Mouse (Mus musculus): ENCODE results near the gene Plekhg4. TPM values are rescaled to one million over a fixed set of nuclear protein-coding genes. Genes with fewer than 3 reads are reported as not detected.

Gene Plekhg4
- polyA plus RNA-seq, 1 experiment from 2014 or later: 0.68 TPM

- peaks cover 4% of the 10 kb centered on the region for H3K27me3 ChIP-seq
- H3K27ac ChIP-seq (replicated peaks): no peak overlapping the region
- 71% methylated on average over 2 of the region's 2 CpGs for WGBS
- H3K4me2 ChIP-seq (replicated peaks): no peak overlapping the region
- no peaks in the 10 kb centered on the region for H3K9me3 ChIP-seq
- no peaks in the 10 kb centered on the region for H3K4me1 ChIP-seq
- H3K9ac ChIP-seq (replicated peaks): no peak overlapping the region
- H3K4me3 ChIP-seq: no peak overlapping the region
- no peak for ATAC-seq (ENCODE audit: low FRiP score, low read depth)
- no peaks in the 10 kb centered on the region for H3K36me3 ChIP-seq
Observed at GRCm38 (mm10) chr8:105418992-105419391, 45.9 kb downstream of the Plekhg4 start.

- no peak overlapping the region for H3K4me2 ChIP-seq (replicated peaks)
- no peaks in the 10 kb centered on the region for H3K9me3 ChIP-seq
- no peaks in the 10 kb centered on the region for H3K27me3 ChIP-seq
- H3K27ac ChIP-seq (replicated peaks): no peak overlapping the region
- ATAC-seq (ENCODE audit: low FRiP score, low read depth): no peak
- H3K9ac ChIP-seq (replicated peaks): no peak overlapping the region
- H3K36me3 ChIP-seq: no peaks in the 10 kb centered on the region
- no peak overlapping the region for H3K4me3 ChIP-seq
- no peaks in the 10 kb centered on the region for H3K4me1 ChIP-seq
- 93% methylated on average over 4 of the region's 4 CpGs for WGBS
Observed at GRCm38 (mm10) chr8:105419800-105420199, 46.7 kb downstream of the Plekhg4 start.

- WGBS: 82% methylated on average over 1 of the region's 1 CpGs
- Histone ChIP-seq H3K9me3 (no peaks in the 10 kb centered on the region), H3K9ac (replicated peaks) (no peak overlapping the region), H3K4me1 (no peaks in the 10 kb centered on the region), H3K4me2 (replicated peaks) (no peak overlapping the region), H3K36me3 (no peaks in the 10 kb centered on the region), H3K4me3 (no peak overlapping the region), H3K27ac (replicated peaks) (no peak overlapping the region), H3K27me3 (no peaks in the 10 kb centered on the region)
- no peak for ATAC-seq (ENCODE audit: low FRiP score, low read depth)
Observed at GRCm38 (mm10) chr8:105422006-105422405, 48.9 kb downstream of the Plekhg4 start.

- Histone ChIP-seq H3K9ac (replicated peaks) (no peak overlapping the region), H3K36me3 (no peaks in the 10 kb centered on the region), H3K9me3 (no peaks in the 10 kb centered on the region), H3K27me3 (no peaks in the 10 kb centered on the region), H3K4me2 (replicated peaks) (no peak overlapping the region), H3K27ac (replicated peaks) (no peak overlapping the region), H3K4me1 (peaks cover 4% of the 10 kb centered on the region; the same call in 1 of the 2 replicates), H3K4me3 (no peak overlapping the region)
- WGBS: 81% methylated on average over 6 of the region's 6 CpGs
- ATAC-seq (ENCODE audit: low FRiP score, low read depth): no peak
Observed at GRCm38 (mm10) chr8:105426878-105427277, 53.8 kb downstream of the Plekhg4 start.

GRCm38 (mm10) chr8:105431743-105432515, 58.9 kb downstream of the Plekhg4 start:
- ATAC-seq (ENCODE audit: low FRiP score, low read depth): no peak
- Histone ChIP-seq H3K4me2 (replicated peaks) (no peak overlapping the region), H3K27me3 (no peaks in the 10 kb centered on the region), H3K36me3 (no peaks in the 10 kb centered on the region), H3K9ac (replicated peaks) (no peak overlapping the region), H3K27ac (replicated peaks) (no peak overlapping the region), H3K4me3 (no peak overlapping the region), H3K9me3 (no peaks in the 10 kb centered on the region), H3K4me1 (peaks cover 20% of the 10 kb centered on the region)
- 56% methylated on average over 7 of the region's 7 CpGs for WGBS

Other genes with a start within 250 kb of the Plekhg4 start
- gene Ces4a, start 241.5 kb upstream of the Plekhg4 start, polyA plus RNA-seq (2016; fragmentation: Nextera tagmentation; extraction: Ambion mirVana): not detected in 2 replicates
- gene Cbfb, start 202.6 kb upstream of the Plekhg4 start, polyA plus RNA-seq (2016; fragmentation: Nextera tagmentation; extraction: Ambion mirVana): 46.0 and 49.0 TPM in 2 replicates
- gene D230025D16Rik, start 148.1 kb upstream of the Plekhg4 start, polyA plus RNA-seq (2016; fragmentation: Nextera tagmentation; extraction: Ambion mirVana): 29.9 and 30.5 TPM in 2 replicates
- 7.6 and 9.8 TPM in 2 replicates for gene B3gnt9, start 118.1 kb upstream of the Plekhg4 start, polyA plus RNA-seq (2016; fragmentation: Nextera tagmentation; extraction: Ambion mirVana)
- 11.0 and 14.6 TPM in 2 replicates for gene Tradd, start 108.7 kb upstream of the Plekhg4 start, polyA plus RNA-seq (2016; fragmentation: Nextera tagmentation; extraction: Ambion mirVana)
- 0.77 and 0.87 TPM in 2 replicates for gene Fbxl8, start 108.6 kb upstream of the Plekhg4 start, polyA plus RNA-seq (2016; fragmentation: Nextera tagmentation; extraction: Ambion mirVana)
- 0.14 TPM in 1 of 2 replicates, not detected in the other for gene Hsf4, start 103.5 kb upstream of the Plekhg4 start, polyA plus RNA-seq (2016; fragmentation: Nextera tagmentation; extraction: Ambion mirVana)
- gene Nol3, start 97.1 kb upstream of the Plekhg4 start, polyA plus RNA-seq (2016; fragmentation: Nextera tagmentation; extraction: Ambion mirVana): 3.3 and 3.9 TPM in 2 replicates
- gene 4931428F04Rik, start 83.4 kb upstream of the Plekhg4 start, polyA plus RNA-seq (2016; fragmentation: Nextera tagmentation; extraction: Ambion mirVana): 54.8 and 59.8 TPM in 2 replicates
- 12.0 and 12.8 TPM in 2 replicates for gene Exoc3l, start 77.2 kb upstream of the Plekhg4 start, polyA plus RNA-seq (2016; fragmentation: Nextera tagmentation; extraction: Ambion mirVana)
- gene E2f4, start 75.6 kb upstream of the Plekhg4 start, polyA plus RNA-seq (2016; fragmentation: Nextera tagmentation; extraction: Ambion mirVana): 76.6 and 76.8 TPM in 2 replicates
- 1.7 and 2.4 TPM in 2 replicates for gene Elmo3, start 67.7 kb upstream of the Plekhg4 start, polyA plus RNA-seq (2016; fragmentation: Nextera tagmentation; extraction: Ambion mirVana)
- 1.2 and 1.3 TPM in 2 replicates for gene Lrrc29, start 47.0 kb upstream of the Plekhg4 start, polyA plus RNA-seq (2016; fragmentation: Nextera tagmentation; extraction: Ambion mirVana)
- 93.7 and 96.8 TPM in 2 replicates for gene Tmem208, start 46.9 kb upstream of the Plekhg4 start, polyA plus RNA-seq (2016; fragmentation: Nextera tagmentation; extraction: Ambion mirVana)
- 1.1 and 2.0 TPM in 2 replicates for gene Fhod1, start 25.3 kb upstream of the Plekhg4 start, polyA plus RNA-seq (2016; fragmentation: Nextera tagmentation; extraction: Ambion mirVana)
- gene Slc9a5, start 24.4 kb upstream of the Plekhg4 start, polyA plus RNA-seq (2016; fragmentation: Nextera tagmentation; extraction: Ambion mirVana): 4.6 and 5.4 TPM in 2 replicates
- gene Kctd19, start 40.2 kb downstream of the Plekhg4 start, polyA plus RNA-seq (2016; fragmentation: Nextera tagmentation; extraction: Ambion mirVana): not detected in 2 replicates
- 3.4 and 3.6 TPM in 2 replicates for gene Lrrc36, start 40.3 kb downstream of the Plekhg4 start, polyA plus RNA-seq (2016; fragmentation: Nextera tagmentation; extraction: Ambion mirVana)
- gene Tppp3, start 98.3 kb downstream of the Plekhg4 start, polyA plus RNA-seq (2016; fragmentation: Nextera tagmentation; extraction: Ambion mirVana): 86.8 and 94.2 TPM in 2 replicates
- gene Zdhhc1, start 123.6 kb downstream of the Plekhg4 start, polyA plus RNA-seq (2016; fragmentation: Nextera tagmentation; extraction: Ambion mirVana): 29.9 and 30.9 TPM in 2 replicates
- 20.1 and 23.5 TPM in 2 replicates for gene Hsd11b2, start 145.5 kb downstream of the Plekhg4 start, polyA plus RNA-seq (2016; fragmentation: Nextera tagmentation; extraction: Ambion mirVana)
- gene Atp6v0d1, start 192.8 kb downstream of the Plekhg4 start, polyA plus RNA-seq (2016; fragmentation: Nextera tagmentation; extraction: Ambion mirVana): 107 and 110 TPM in 2 replicates
- 19.5 and 21.7 TPM in 2 replicates for gene Ripor1, start 232.0 kb downstream of the Plekhg4 start, polyA plus RNA-seq (2016; fragmentation: Nextera tagmentation; extraction: Ambion mirVana)

Measured in midbrain, embryonic 12.5 days (tissue).